Mouse (Mus musculus) ovary, postnatal 10 days (tissue): ENCODE measurements around the gene Arhgap28.

Experiments used
- DNase-seq: peaks from one replicate; pipeline ENCODE4 v3.0.0; 2022; ENCODE audit warnings: low spot score

Arhgap28 gene

GRCm38 (mm10) chr17:67931396-67931795 lies 72.5 kb downstream of the Arhgap28 start:
- no peak for DNase-seq

DNA sequence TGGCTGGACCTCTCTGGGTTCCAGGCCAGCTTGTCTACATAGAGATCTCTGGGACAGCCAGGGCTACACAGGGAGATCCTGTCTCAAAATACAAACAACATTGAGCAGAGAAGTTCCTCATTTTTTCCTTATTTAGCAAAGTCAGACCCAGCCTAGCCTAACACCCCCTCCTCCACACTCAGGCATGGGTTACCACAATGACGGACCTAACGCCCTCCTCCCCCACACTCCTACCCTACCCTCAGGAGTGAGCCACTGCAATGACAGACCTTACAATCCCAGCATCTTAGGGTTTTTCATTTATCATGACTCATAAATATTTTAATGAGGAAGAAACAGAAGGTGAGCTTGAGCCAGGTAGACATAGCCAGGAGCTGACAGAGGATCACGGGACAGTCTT lies 73.0 kb downstream of the Arhgap28 start:
- DNase-seq = no peak

GRCm38 (mm10) chr17:67930467-67930866 lies 73.5 kb downstream of the Arhgap28 start:
- no peak for DNase-seq

GRCm38 (mm10) chr17:67928280-67928679 lies 75.6 kb downstream of the Arhgap28 start:
- DNase-seq = no peak

DNA sequence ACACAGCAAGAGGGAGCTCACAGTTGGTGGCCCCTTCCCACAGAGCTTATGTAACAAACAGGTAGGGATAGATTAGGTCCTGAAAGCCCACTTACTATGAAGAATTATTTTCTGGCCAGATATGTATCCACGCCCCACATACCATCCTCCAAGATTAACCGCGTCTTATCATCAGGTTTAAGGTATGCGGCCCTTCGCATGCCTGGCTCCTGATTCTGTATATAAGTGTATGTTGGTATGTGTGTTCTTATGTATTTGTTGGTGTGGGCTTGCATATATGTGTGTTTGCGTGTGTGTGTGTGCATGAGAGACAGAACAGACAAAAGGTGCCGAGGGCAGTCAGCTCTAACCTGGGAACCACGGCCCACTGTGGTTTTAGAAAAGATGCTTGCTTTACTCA lies 76.1 kb downstream of the Arhgap28 start:
- no peak for DNase-seq

GRCm38 (mm10) chr17:67919959-67920358 lies 84.0 kb downstream of the Arhgap28 start:
- DNase-seq = no peak

- DNase-seq = no peak
These were observed 85.7 kb downstream of the Arhgap28 start for GRCm38 (mm10) chr17:67918201-67918600.

- no peak for DNase-seq
These were observed 87.0 kb downstream of the Arhgap28 start for GRCm38 (mm10) chr17:67916901-67917300.

GRCm38 (mm10) chr17:67912640-67913039 lies 91.3 kb downstream of the Arhgap28 start:
- DNase-seq = peak; percentile 15

- DNase-seq = no peak
These were observed 91.9 kb downstream of the Arhgap28 start for GRCm38 (mm10) chr17:67912051-67912450.

DNA sequence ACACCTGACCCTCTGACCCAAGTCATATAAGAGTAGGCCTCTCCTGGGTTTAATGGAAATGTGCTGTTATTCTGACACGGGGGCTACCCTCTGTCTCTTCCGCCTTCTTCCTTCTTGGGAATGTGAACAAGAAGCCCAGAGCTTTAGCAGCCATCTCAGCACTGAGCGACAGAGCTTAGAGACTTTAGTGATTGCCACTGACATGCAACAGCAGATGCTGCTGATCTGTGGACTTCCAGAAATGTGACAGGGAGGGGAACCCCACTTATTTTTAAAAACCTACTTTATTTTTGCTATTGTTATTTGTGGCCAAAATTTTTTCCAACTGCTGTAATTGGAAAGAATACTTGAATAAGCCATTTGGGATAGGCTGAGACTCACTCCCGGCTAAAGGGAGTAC lies 95.4 kb downstream of the Arhgap28 start:
- no peak for DNase-seq

DNA sequence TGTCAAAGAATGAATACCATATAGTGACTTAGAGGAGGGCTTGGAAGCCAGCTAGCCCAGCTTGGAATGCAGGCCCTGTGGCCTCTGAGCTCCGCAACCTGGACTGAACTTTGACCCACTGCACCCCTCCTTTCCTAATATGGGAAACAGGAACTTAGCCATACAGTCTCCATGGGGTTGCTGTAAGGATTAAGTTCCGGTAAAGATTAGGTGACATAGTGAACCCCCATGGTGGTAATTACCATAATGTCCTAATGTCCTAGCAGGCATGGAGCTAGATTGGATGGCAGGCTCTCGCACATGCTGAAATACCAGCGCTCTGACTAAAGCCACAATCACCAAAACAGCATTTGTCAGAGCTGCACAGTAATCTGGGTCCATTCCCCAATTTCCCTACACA lies 95.8 kb downstream of the Arhgap28 start:
- DNase-seq = no peak

DNA sequence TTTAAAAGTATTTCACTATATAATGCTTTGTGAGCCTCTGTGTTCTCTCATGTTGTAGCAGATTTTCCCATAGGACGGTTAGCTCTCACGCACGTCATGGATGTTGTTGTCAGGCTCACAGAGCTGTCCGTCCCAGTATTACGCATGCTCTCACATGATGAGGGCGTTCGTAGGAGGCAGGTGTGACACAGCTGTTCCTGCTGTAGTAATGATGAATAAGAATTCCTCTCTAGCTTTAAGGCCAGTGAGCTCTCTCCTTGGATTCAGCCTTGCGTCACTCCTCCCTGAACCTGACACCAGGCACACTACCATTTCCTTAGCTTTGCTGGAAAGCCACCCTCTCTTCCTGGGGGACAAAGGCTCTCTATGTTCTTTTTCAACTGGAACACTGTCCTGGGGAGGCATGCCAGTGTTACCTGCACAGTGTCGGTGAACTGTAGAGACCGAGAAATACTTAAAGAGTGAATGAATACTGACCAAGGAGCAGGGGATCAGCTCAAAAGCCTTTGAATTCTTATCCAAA lies 96.3 kb downstream of the Arhgap28 start:
- no peak for DNase-seq

- no peak for DNase-seq
These were observed 97.7 kb downstream of the Arhgap28 start for GRCm38 (mm10) chr17:67906236-67906635.

GRCm38 (mm10) chr17:67904315-67904944 lies 99.5 kb downstream of the Arhgap28 start:
- DNase-seq = no peak

- DNase-seq = no peak
These were observed 101.1 kb downstream of the Arhgap28 start for GRCm38 (mm10) chr17:67902847-67903246.

DNA sequence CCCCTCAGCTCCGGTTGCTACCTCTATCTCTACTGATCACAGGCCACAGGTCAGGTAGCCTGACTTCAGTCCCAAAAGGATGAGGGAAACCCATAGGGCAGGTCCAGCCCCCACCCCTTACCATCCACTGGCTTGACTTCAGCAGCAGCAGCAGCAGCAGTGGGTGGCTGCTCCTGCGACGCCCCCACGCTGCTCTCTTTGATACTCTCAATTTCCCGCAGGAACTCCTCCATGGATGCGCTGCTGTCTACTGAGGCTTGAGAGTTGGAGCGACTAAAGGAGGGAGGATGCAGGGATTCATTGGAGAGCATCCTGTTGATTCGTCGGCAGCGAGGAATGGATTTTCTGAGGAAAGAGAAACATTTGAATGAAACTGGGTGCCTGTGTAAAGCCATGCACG lies 102.8 kb downstream of the Arhgap28 start:
- no peak for DNase-seq

- no peak for DNase-seq
These were observed 104.5 kb downstream of the Arhgap28 start for GRCm38 (mm10) chr17:67899376-67899775.

- DNase-seq = no peak
These were observed 107.5 kb downstream of the Arhgap28 start for GRCm38 (mm10) chr17:67896413-67896812.

DNA sequence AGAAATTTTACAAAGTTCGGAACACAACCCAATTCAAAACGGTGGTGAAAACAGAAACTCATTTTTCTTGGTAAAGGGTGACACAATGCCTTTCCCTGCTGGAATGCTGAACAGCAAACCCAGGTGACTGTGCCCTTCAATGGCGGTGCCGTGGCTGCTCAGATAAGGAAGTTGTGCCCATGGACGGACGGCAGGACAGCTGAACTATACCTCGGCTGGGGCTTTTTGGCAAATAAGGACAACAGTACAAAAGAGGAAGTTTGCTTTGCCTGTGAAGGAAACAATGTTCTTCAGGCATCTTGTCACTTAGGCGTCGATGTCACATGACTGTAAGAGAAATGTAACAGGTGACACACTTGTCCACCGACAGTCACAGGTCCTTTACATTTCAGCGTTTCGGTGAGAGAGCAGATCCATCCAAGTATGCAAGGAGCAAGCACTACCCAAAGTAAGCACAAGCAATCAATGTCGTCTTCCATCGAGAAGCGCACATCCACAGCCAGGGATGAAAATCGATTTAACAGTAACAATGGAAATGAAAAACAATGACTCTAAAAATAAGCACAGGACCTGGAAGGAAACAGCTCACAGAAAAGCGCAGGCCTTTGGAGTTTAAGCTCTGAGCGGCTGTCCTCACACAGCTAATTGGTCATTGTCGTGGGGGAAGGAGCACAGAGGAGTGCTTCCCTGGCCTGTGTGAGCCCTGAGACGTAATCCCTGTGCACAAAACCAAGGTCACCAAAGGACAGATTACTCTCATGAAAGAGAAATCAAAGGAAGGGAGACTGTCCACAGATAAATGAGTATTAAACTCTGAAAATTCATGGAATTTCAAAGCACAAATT lies 114.2 kb downstream of the Arhgap28 start:
- DNase-seq = no peak

GRCm38 (mm10) chr17:67888081-67888480 lies 115.8 kb downstream of the Arhgap28 start:
- DNase-seq = no peak

- no peak for DNase-seq
These were observed 117.6 kb downstream of the Arhgap28 start for GRCm38 (mm10) chr17:67886326-67886725.

DNA sequence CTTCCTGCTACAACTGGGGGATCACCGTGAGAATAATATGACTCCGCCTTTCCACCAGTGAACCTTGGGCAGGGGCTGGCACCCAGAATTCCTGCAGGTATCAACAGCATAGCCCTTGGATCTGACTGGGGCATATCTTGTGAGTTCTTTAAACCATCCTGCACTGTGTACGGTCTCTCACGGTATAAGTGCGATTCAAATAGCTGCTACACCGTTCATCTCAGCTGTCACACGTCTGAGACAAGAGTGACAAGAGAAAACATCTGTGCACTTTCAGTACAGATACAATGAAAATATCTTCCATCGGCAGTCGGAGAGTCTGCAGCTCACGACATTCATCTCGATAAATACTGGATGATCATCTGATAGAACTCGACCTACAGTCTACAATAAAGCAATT lies 126.3 kb downstream of the Arhgap28 start:
- DNase-seq = no peak
